Mouse (Mus musculus): ENCODE results near the gene Utp11.

DNA sequence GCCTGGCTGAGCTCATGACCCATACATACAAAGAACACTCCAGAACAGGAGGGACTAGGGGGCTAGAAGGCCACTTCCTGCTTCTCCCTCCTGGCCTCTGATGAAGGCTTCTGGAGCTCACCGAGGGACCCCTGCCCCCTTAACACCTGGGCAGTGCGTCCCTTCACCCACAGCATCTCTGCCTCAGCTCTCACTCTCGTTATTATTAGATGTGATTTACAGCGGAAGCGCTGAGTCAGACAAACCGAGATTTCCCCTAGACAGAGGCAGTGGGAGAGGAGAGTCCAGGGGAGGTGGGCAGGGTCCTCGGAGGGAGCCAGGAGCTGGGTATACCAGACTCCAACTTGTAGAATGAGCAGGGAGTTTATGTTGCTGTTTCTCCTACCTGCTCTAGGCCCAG, 21.8 kb downstream of the Utp11 start:
- TF ChIP-seq POLR2A (IDR thresholded peaks at IDR 0.05; ENCODE audit: low read depth, low read length) (no peak), CTCF (IDR thresholded peaks at IDR 0.05; ENCODE audit: borderline replicate concordance, insufficient read depth, low read length) (no peak)
